Mouse (Mus musculus) cerebellum, postnatal 36 days (tissue): Measurements from ENCODE around the gene Herc3.
"Not testable (repeated sequence)": the region's sequence is repeated elsewhere in the genome, so short reads cannot be mapped to it uniquely, and the experiment has no call there.

ENCODE experiments used
- DNase-seq, 2 experiments: peaks; one replicate each; pipeline ENCODE4 v3.0.0; 2021 to 2022; ENCODE audit warnings: mixed read lengths in 2 of 2

Gene Herc3

GRCm38 (mm10) chr6:58831232-58832009 is at the start of gene Herc3:
Gene Herc3 (plus strand): TSS chr6:58831465.
- peak; percentile 82 to 90 for DNase-seq

DNA sequence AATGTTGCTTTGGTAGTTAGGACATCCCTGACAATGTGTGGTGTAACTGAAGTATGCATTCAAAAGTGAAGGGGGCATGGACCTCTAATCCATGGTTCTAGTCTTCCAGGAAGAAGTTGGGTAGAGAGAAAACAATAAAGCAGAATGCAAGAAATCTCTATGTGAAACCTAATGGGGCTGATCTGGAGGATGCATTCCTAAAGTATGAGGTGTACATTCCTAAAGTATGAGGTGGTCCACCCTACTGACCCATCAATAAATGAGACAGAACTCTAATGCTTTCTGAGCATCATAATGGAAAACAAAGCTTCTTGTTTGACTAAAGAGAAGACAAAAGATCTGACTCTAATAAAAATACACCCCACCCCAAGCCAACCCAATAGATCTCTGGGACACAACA is 29.9 kb upstream of the Herc3 start:
- no peak for DNase-seq

DNA sequence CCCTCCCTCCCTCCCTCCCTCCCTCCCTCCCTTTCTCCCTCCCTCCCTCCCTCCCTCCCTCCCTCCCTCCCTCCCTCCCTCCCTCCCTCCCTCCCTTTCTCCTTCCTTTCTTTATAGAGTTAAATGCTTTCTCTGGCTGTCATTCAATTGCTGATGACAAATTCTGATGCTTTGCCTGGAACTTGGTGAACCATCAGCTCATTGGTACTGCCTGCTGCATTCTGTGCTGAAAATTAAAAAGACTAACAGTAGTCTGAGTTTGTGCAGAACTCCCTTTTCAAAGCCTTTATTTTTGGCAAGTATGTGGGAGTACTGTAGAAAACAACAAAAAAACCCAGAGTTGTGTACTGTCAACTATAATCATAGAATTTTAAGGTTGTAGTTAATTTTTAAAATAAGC is 16.9 kb upstream of the Herc3 start:
- DNase-seq, result no peak

DNA sequence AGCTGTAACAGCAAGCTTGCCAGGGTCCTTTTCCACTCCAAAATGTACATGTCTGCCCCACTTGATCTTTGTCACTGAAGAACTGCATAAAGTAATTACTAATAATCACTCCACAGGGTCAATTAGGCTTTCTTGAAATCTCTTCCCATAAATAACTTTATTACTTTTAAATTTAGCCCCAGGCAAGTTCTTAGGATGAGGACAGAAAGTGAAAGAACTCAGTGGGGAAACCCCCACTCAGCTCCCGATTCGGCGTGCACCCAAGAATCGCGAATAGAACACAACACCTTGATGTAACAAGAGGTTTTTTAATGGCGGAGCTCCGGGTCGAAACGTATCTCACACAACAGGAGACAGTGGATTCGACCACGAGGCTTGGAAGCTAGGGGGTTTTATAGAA is 14.2 kb upstream of the Herc3 start:
- DNase-seq, result not testable (repeated sequence)

GRCm38 (mm10) chr6:58825619-58826018 is 5.6 kb upstream of the Herc3 start:
- DNase-seq, result no peak

- DNase-seq, result no peak
Observed at GRCm38 (mm10) chr6:58826089-58826488, 5.2 kb upstream of the Herc3 start.

DNA sequence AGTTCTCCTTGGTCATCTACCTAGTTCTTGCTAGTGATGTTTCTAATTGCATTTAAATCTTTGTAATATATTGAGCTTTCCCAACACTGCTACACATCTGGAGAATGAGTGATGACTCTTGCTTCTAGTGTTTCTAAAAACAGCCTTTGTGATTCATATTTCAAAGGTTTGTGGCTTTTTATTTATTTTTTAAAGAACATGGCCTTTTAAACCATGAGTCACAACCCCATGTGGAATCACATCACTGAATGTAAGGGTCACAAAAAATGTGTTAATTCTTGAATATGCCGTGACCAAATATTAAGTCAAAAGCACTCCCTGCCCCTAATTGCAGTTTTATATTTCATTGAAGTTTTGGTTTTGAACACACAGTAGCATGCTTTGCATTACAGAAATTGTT is 2.7 kb upstream of the Herc3 start:
- DNase-seq, result no peak

DNA sequence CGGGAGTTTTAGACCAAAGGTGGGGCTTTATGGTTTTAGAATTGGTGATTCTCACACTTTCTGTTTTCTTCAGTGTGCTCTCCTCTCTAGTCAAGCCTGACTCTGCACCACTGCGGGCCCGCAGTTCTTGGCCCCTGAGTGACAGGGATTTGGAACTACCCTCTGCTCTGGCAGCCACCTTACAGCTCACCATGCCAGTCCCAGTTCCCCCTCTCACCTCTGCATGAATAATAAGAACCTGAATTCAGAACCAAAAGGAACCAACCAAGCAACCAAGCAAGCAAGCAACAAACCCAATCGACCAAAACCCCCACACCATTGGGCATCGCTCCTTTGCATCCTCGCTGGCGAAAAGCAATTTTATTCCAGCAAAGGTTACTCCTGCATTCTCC is 429 bp upstream of the Herc3 start:
- DNase-seq, result no peak

- DNase-seq, result no peak
Observed at GRCm38 (mm10) chr6:58832591-58833018, 1.3 kb downstream of the Herc3 start.

DNA sequence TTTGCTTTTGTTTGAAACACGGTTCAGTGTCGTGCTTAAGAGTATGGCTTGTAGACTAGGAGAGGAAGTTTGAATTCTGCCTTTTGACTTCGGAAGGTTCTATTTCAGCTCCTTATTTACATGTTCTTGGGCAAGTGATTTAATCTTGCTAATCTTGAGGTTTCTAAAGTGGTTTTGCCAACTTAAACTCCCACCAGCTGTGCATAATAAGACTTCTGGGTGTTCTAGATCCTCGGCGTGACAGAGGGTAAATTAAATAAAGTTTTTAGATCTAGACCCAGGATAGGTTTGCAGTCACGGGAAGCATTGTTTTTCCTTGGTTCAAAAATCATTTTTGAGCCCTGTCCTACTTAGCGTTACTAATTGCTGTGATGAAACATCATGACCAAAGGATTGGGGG is 3.2 kb downstream of the Herc3 start:
- no peak for DNase-seq

DNA sequence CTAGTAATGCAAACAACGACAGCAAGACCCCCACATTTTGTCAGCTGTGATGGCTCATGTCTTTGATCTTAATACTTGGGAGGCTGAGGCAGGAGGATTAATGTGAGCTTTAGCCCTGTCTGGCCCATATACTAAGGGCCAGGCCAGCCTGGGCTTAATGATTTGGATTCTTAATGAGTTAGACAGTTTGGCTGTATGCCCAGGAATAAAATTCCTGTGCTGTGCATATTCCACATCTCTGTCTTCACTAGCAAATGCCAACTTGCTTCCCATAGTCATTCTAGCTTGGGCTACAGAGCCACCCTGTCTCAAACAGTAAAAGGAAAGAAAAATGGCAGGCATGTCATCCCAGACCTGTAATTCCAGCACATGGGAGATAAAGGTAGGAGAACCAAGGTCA is 4.3 kb downstream of the Herc3 start:
- DNase-seq, result no peak

GRCm38 (mm10) chr6:58836476-58836875 is 5.2 kb downstream of the Herc3 start:
- no peak for DNase-seq

DNA sequence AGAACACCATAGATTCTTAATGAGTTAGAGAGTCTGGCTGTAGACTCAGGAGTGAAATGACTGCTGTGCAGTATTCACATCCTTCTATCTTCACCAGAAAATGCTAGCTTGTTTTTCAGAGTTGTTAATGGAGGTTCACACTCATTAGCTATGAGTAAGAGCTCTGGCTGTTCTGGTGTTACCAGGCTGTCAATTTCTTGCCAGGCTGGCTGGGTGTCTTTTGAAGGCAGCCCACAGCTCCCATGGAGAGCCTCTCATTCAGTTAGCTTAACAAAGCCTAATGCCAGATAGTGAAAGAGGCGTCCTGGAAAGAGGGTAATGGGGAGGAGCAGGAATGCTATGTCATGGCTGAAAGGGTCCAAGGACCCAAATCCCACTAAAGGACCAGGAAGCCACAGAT is 6.7 kb downstream of the Herc3 start:
- DNase-seq, result peak; percentile 24 to 40

DNA sequence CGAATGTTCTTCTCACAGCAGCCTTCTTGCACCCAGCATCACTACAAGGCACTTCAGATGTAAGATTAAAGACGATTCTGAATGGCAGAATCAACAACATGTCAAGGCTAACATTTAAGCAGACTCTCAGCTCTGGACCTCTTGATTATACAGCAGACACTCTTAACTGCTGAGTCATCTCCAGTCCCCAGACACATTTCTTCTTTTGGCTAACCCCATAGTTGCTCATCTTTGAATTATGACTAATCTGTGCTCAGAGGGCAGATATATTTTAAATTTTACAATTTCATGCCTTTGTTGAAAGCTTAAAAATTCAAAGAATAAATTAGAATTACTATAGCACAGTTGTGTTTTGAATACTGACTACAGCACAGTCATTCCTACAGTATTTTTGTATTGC is 9.9 kb downstream of the Herc3 start:
- no peak for DNase-seq

DNA sequence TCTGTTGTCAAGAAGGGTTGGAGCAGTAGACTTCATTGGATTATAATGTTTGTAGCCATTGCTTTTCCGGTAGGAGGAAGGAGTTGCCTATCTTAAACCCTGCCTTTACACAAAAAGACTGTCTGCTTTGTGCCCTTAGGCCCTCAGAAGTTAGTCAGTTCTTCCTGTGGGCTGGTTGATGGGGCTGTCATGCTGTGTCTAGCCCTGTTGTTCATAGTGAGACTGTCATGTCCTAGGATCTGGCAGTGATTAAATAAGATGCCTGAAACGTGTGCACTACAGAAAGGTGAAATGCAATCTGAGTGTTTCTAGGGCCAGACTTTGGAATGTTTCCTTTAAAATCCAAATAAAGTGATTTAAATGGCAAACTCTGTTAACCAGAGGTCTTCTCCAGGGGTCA is 10.9 kb downstream of the Herc3 start:
- DNase-seq, result no peak

- DNase-seq, result no peak
Observed at GRCm38 (mm10) chr6:58843580-58843979, 12.3 kb downstream of the Herc3 start.

- no peak for DNase-seq
Observed at GRCm38 (mm10) chr6:58844188-58844822, 13.0 kb downstream of the Herc3 start.

GRCm38 (mm10) chr6:58846850-58847692 is 15.8 kb downstream of the Herc3 start:
- no peak for DNase-seq

DNA sequence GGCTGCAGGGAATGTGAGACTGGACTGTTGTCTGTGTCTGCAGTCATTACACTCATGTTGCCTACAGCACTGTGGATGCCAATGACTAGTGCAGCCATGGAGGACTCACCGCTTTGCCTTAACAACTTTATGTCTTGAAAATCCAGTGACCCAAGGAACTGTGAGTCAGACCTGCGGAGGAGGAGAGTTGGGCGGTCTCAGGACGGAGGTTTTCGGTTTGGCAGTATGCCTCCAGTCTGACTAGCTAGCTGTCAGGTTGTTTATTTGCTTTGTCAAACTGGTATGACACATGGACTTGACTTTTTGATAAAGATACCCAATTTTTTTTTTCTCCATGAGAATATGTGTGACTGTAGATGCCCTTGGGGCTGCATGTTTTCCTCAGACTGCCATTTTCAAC is 16.6 kb downstream of the Herc3 start:
- no peak for DNase-seq

- no peak for DNase-seq
Observed at GRCm38 (mm10) chr6:58849356-58849755, 18.1 kb downstream of the Herc3 start.

- DNase-seq, result no peak
Observed at GRCm38 (mm10) chr6:58855676-58856367, 24.6 kb downstream of the Herc3 start.

DNA sequence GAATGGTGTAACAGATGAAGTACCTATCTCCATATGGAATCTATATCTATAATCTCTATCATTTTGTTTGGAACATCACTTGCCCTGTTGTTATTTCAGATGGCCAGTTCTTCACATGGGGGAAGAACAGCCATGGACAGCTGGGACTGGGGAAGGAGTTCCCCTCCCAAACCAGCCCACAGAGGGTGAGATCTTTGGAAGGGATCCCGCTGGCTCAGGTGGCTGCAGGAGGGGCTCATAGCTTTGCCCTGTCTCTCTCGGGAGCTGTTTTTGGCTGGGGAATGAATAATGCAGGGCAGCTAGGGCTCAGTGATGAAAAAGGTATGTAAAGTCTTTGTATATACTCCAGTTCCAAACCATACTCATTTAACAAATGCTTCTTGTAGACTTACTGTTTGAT is 25.2 kb downstream of the Herc3 start:
- peak in 1 of 2 experiments; percentile 21 for DNase-seq

DNA sequence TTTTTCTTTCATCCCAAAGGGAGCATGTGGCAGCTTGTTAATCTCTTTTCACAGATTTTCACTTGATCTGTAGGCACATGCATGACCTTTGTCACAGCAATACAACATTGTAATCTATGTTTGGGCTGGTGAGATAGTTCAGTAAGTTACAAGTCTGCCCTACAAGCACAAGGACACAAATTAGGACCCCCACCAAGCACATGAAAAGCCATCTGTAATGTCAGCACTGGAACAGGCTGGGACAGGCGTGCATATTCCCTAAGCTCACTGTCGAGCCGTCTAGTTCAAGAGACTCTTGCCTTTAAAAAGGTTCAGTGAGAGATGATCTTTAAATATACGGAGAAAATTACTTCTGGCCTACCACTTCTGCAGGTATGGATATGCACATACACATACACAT is 28.3 kb downstream of the Herc3 start:
- DNase-seq, result no peak
